Mouse (Mus musculus) retina, adult 2 months (tissue): ENCODE data around the gene D6Wsu163e.

Experiments used
- DNase-seq: peaks from one replicate; pipeline ENCODE4 v3.0.0-alpha.2; 2012; ENCODE audit warnings: low read depth, low spot score

The D6Wsu163e gene

GRCm38 (mm10) chr6:126939487-126940171 lies at the start of gene D6Wsu163e, which contains the start of gene Rad51ap1:
TSS of gene D6Wsu163e (plus strand) at chr6:126939962.
TSS of gene Rad51ap1 (minus strand) at chr6:126939587.
- DNase-seq, result peak; percentile 88

- no peak for DNase-seq
These were observed 32.4 kb upstream of the D6Wsu163e start for GRCm38 (mm10) chr6:126907378-126907777.

- DNase-seq, result no peak
These were observed 31.9 kb upstream of the D6Wsu163e start for GRCm38 (mm10) chr6:126907876-126908275.

- DNase-seq, result no peak
These were observed 29.0 kb upstream of the D6Wsu163e start for GRCm38 (mm10) chr6:126910727-126911126.

- DNase-seq, result no peak
These were observed 24.8 kb upstream of the D6Wsu163e start for GRCm38 (mm10) chr6:126914928-126915327.

- DNase-seq, result no peak
These were observed 18.5 kb upstream of the D6Wsu163e start, which contains the start of gene Dyrk4 for GRCm38 (mm10) chr6:126921111-126921881. TSS of gene Dyrk4 (minus strand) at chr6:126921839.

GRCm38 (mm10) chr6:126932896-126933295 lies 6.9 kb upstream of the D6Wsu163e start:
- DNase-seq, result no peak

GRCm38 (mm10) chr6:126938047-126938446 lies 1.7 kb upstream of the D6Wsu163e start:
- DNase-seq, result no peak

- DNase-seq, result no peak
These were observed 792 bp upstream of the D6Wsu163e start for GRCm38 (mm10) chr6:126938853-126939486.

- no peak for DNase-seq
These were observed 689 bp downstream of the D6Wsu163e start for GRCm38 (mm10) chr6:126940451-126940850.

- DNase-seq, result no peak
These were observed 8.6 kb downstream of the D6Wsu163e start for GRCm38 (mm10) chr6:126948336-126948735.

GRCm38 (mm10) chr6:126955734-126956133 lies 16.0 kb downstream of the D6Wsu163e start:
- peak; percentile 51 for DNase-seq

GRCm38 (mm10) chr6:126961371-126962018 lies 21.7 kb downstream of the D6Wsu163e start:
- DNase-seq, result no peak

GRCm38 (mm10) chr6:126962709-126963108 lies 22.9 kb downstream of the D6Wsu163e start:
- no peak for DNase-seq

- no peak for DNase-seq
These were observed 23.7 kb downstream of the D6Wsu163e start for GRCm38 (mm10) chr6:126963426-126963825.

GRCm38 (mm10) chr6:126966241-126967026 lies 26.7 kb downstream of the D6Wsu163e start:
- no peak for DNase-seq

GRCm38 (mm10) chr6:126981539-126982234 lies 41.9 kb downstream of the D6Wsu163e start:
- DNase-seq, result no peak

- no peak for DNase-seq
These were observed 53.9 kb downstream of the D6Wsu163e start for GRCm38 (mm10) chr6:126993676-126994075.

GRCm38 (mm10) chr6:126995494-126995893 lies 55.7 kb downstream of the D6Wsu163e start:
- DNase-seq, result no peak

GRCm38 (mm10) chr6:126996399-126996798 lies 56.6 kb downstream of the D6Wsu163e start:
- no peak for DNase-seq
